Mouse (Mus musculus) intestine, postnatal 0 days (tissue): ENCODE measurements around the gene Tedc2. TPM values are rescaled to one million over a fixed set of nuclear protein-coding genes. Genes with fewer than 3 reads are reported as not detected.

Experiments
- ATAC-seq: fragments of 200-750 bp; cut with Nextera tagmentation; 2 replicates; pipeline ENCODE4 v1.8.0; 2017; ENCODE audit warnings: mild to moderate bottlenecking, moderate TSS enrichment, moderate library complexity
- H3K27ac ChIP-seq: fragments of 300-500 bp; sonication (generic); 2 replicates; pipeline ENCODE4 v1.5.1; 2014; ENCODE audit warnings: mild to moderate bottlenecking, low read depth, low read length, moderate library complexity
- H3K27me3 ChIP-seq: fragments of 300-500 bp; sonication (generic); replicated peaks from 2 replicates; pipeline ENCODE4 v1.6.1; 2014; ENCODE audit warnings: low read length, mixed read lengths; ENCODE audit not compliant: control insufficient read depth, insufficient read depth
- H3K36me3 ChIP-seq: fragments of 300-500 bp; sonication (generic); 2 replicates; pipeline ENCODE4 v1.6.1; 2014; ENCODE audit warnings: mild to moderate bottlenecking, moderate library complexity; ENCODE audit not compliant: control insufficient read depth, insufficient read depth
- H3K4me1 ChIP-seq: fragments of 300-500 bp; sonication (generic); replicated peaks from 2 replicates; pipeline ENCODE4 v1.6.1; 2014; ENCODE audit warnings: antibody characterized with exemption, low read length, mixed read lengths; ENCODE audit not compliant: control insufficient read depth, insufficient read depth
- H3K4me2 ChIP-seq: fragments of 300-500 bp; sonication (generic); replicated peaks from 2 replicates; pipeline ENCODE4 v1.6.1; 2014; ENCODE audit warnings: low read depth, mild to moderate bottlenecking, moderate library complexity
- H3K4me3 ChIP-seq: fragments of 300-500 bp; sonication (generic); 2 replicates; pipeline ENCODE4 v1.5.1; 2014; ENCODE audit warnings: low read depth, low read length
- H3K9ac ChIP-seq: fragments of 300-500 bp; sonication (generic); 2 replicates; pipeline ENCODE4 v1.6.1; 2014; ENCODE audit warnings: mild to moderate bottlenecking, low read depth, low read length
- H3K9me3 ChIP-seq: fragments of 300-500 bp; sonication (generic); 2 replicates; pipeline ENCODE4 v1.6.1; 2016; ENCODE audit warnings: mixed run types; ENCODE audit not compliant: control insufficient read depth
- CTCF ChIP-seq: sonication (generic); IDR thresholded peaks from 2 replicates; pipeline ENCODE4 v1.5.1; 2016; ENCODE audit warnings: low read depth, mild to moderate bottlenecking, control low read depth, antibody characterized with exemption, moderate library complexity
- WGBS: fragments of 180-500 bp; shearing (Covaris S2); extraction: QIAGEN DNeasy Blood & Tissue Kit; methylation state at CpG from one replicate; pipeline ENCODE4 v1.1.7; 2014; 5-methylcytosine and 5-hydroxymethylcytosine counted together
- polyA plus RNA-seq: library from polyadenylated mRNA; unstranded; fragments of >200 nt; fragmentation: Nextera tagmentation; extraction: Ambion mirVana; gene quantifications from 2 replicates; pipeline ENCODE4 v1.2.1, GENCODE M21; 2015

The Tedc2 gene
- polyA plus RNA-seq, 1 experiment from 2014 or later, result 7.3 TPM

- no peak for ATAC-seq
- H3K9ac ChIP-seq, result no peak overlapping the region
- no peak for TF ChIP-seq CTCF
- peaks cover 78% of the 10 kb centered on the region for H3K36me3 ChIP-seq
- no peak overlapping the region for H3K4me3 ChIP-seq
- H3K27ac ChIP-seq, result no peak overlapping the region
- H3K27me3 ChIP-seq, result no peaks in the 10 kb centered on the region
- no peaks in the 10 kb centered on the region for H3K9me3 ChIP-seq
- WGBS, result 98% methylated on average over 7 of the region's 7 CpGs
- no peak overlapping the region for H3K4me2 ChIP-seq
- no peaks in the 10 kb centered on the region for H3K4me1 ChIP-seq
Observed at GRCm38 (mm10) chr17:24236921-24237320, 16.3 kb upstream of the Tedc2 start.

GRCm38 (mm10) chr17:24236479-24236878 is 15.8 kb upstream of the Tedc2 start:
- no peaks in the 10 kb centered on the region for H3K4me1 ChIP-seq
- WGBS, result 97% methylated on average over 1 of the region's 1 CpGs

GRCm38 (mm10) chr17:24227941-24228340 is 7.3 kb upstream of the Tedc2 start:
- no peaks in the 10 kb centered on the region for H3K9me3 ChIP-seq
- H3K27me3 ChIP-seq, result no peaks in the 10 kb centered on the region
- peaks cover 75% of the 10 kb centered on the region for H3K36me3 ChIP-seq
- no peak overlapping the region for H3K4me3 ChIP-seq
- no peak overlapping the region for H3K4me2 ChIP-seq
- no peak overlapping the region for H3K9ac ChIP-seq
- WGBS, result 85% methylated on average over 7 of the region's 7 CpGs
- no peaks in the 10 kb centered on the region for H3K4me1 ChIP-seq
- TF ChIP-seq CTCF, result no peak
- ATAC-seq, result peak; percentile 11; the same call in 1 of the 2 replicates
- H3K27ac ChIP-seq, result no peak overlapping the region

More at GRCm38 (mm10) chr17:24236479-24236878, 15.8 kb upstream of the Tedc2 start:
- H3K4me3 ChIP-seq, result no peak overlapping the region
- no peak overlapping the region for H3K27ac ChIP-seq
- H3K9ac ChIP-seq, result no peak overlapping the region
- no peaks in the 10 kb centered on the region for H3K27me3 ChIP-seq
- H3K4me2 ChIP-seq, result no peak overlapping the region
- no peak for TF ChIP-seq CTCF
- no peaks in the 10 kb centered on the region for H3K9me3 ChIP-seq
- no peak for ATAC-seq
- H3K36me3 ChIP-seq, result peaks cover 74% of the 10 kb centered on the region

- peaks cover 72% of the 10 kb centered on the region for H3K36me3 ChIP-seq
- no peak overlapping the region for H3K9ac ChIP-seq
- H3K4me1 ChIP-seq, result no peaks in the 10 kb centered on the region
- H3K4me3 ChIP-seq, result no peak overlapping the region
- H3K27me3 ChIP-seq, result no peaks in the 10 kb centered on the region
- no peak for TF ChIP-seq CTCF
- 80% methylated on average over 8 of the region's 8 CpGs for WGBS
- H3K27ac ChIP-seq, result 0 out of 2 replicates have a peak overlapping the region, but pooled peaks have one; percentile 15
- ATAC-seq, result no peak; the same call in 1 of the 2 replicates
- no peak overlapping the region for H3K4me2 ChIP-seq
- H3K9me3 ChIP-seq, result no peaks in the 10 kb centered on the region
Observed at GRCm38 (mm10) chr17:24226721-24227120, 6.1 kb upstream of the Tedc2 start.

- H3K4me2 ChIP-seq, result no peak overlapping the region
- no peak overlapping the region for H3K27ac ChIP-seq
- 88% methylated on average over 5 of the region's 5 CpGs for whole genome bisulfite sequencing
- no peaks in the 10 kb centered on the region for H3K4me1 ChIP-seq
- H3K9me3 ChIP-seq, result no peaks in the 10 kb centered on the region
- peaks cover 68% of the 10 kb centered on the region for H3K36me3 ChIP-seq
- H3K9ac ChIP-seq, result no peak overlapping the region
- TF ChIP-seq CTCF, result no peak
- no peaks in the 10 kb centered on the region for H3K27me3 ChIP-seq
- H3K4me3 ChIP-seq, result no peak overlapping the region
- ATAC-seq, result no peak
Observed at GRCm38 (mm10) chr17:24225851-24226250, 5.2 kb upstream of the Tedc2 start.

- Histone ChIP-seq H3K4me1 (peaks cover 4% of the 10 kb centered on the region), H3K9me3 (no peaks in the 10 kb centered on the region), H3K9ac (no peak overlapping the region), H3K27ac (no peak overlapping the region), H3K4me3 (no peak overlapping the region), H3K36me3 (peaks cover 57% of the 10 kb centered on the region), H3K27me3 (no peaks in the 10 kb centered on the region), H3K4me2 (no peak overlapping the region)
- 88% methylated on average over 10 of the region's 10 CpGs for WGBS
- no peak for TF ChIP-seq CTCF
- ATAC-seq, result no peak
Observed at GRCm38 (mm10) chr17:24224741-24225140, 4.1 kb upstream of the Tedc2 start.

- H3K9ac ChIP-seq, result no peak overlapping the region
- no peak for ATAC-seq
- H3K36me3 ChIP-seq, result peaks cover 49% of the 10 kb centered on the region
- WGBS, result 86% methylated on average over 5 of the region's 5 CpGs
- no peaks in the 10 kb centered on the region for H3K27me3 ChIP-seq
- H3K4me3 ChIP-seq, result no peak overlapping the region
- no peak overlapping the region for H3K27ac ChIP-seq
- H3K9me3 ChIP-seq, result no peaks in the 10 kb centered on the region
- H3K4me2 ChIP-seq, result no peak overlapping the region
- TF ChIP-seq CTCF, result no peak
- peaks cover 5% of the 10 kb centered on the region for H3K4me1 ChIP-seq
Observed at GRCm38 (mm10) chr17:24223513-24223912, 2.9 kb upstream of the Tedc2 start.
